Mouse (Mus musculus) layer of hippocampus, postnatal 14 days (tissue): ENCODE data around the gene Cbx4. TPM values are rescaled to one million over a fixed set of nuclear protein-coding genes. Genes with fewer than 3 reads are reported as not detected.

Experiments
- DNase-seq, 2 experiments: peaks; one replicate each; pipeline ENCODE4 v3.0.0; 2021 to 2022; ENCODE audit warnings: low spot score in 2 of 2, mixed read lengths in 1 of 2
- total RNA-seq, 2 experiments: library from RNA; stranded (reverse); gene quantifications; 2 replicates each; pipeline ENCODE4 v1.2.3; 2021

The Cbx4 gene
- total RNA-seq, 2 experiments from 2014 or later: 59.1 to 59.4 TPM

- DNase-seq: peak; percentile 79 to 81
These were observed 550 bp downstream of the Cbx4 start for GRCm38 (mm10) chr11:119085279-119086062.

GRCm38 (mm10) chr11:119084446-119085278, 1.4 kb downstream of the Cbx4 start:
- peak in 1 of 2 experiments; percentile 55 for DNase-seq

- DNase-seq: peak in 1 of 2 experiments; percentile 38
These were observed 2.1 kb downstream of the Cbx4 start for GRCm38 (mm10) chr11:119083724-119084445.

- DNase-seq: no peak
These were observed 3.1 kb downstream of the Cbx4 start for GRCm38 (mm10) chr11:119082638-119083599.

- peak in 1 of 2 experiments; percentile 41 for DNase-seq
These were observed 4.0 kb downstream of the Cbx4 start for GRCm38 (mm10) chr11:119081839-119082637.

GRCm38 (mm10) chr11:119081148-119081838, 4.7 kb downstream of the Cbx4 start:
- no peak for DNase-seq

- no peak for DNase-seq
These were observed 5.4 kb downstream of the Cbx4 start for GRCm38 (mm10) chr11:119080461-119081147.

GRCm38 (mm10) chr11:119079445-119079837, 6.6 kb downstream of the Cbx4 start:
- no peak for DNase-seq

GRCm38 (mm10) chr11:119078691-119079444, 7.2 kb downstream of the Cbx4 start:
- peak; percentile 57 to 61 for DNase-seq

GRCm38 (mm10) chr11:119077755-119078154, 8.3 kb downstream of the Cbx4 start:
- no peak for DNase-seq

- DNase-seq: no peak
These were observed 10.2 kb downstream of the Cbx4 start for GRCm38 (mm10) chr11:119075805-119076204.

- no peak for DNase-seq
These were observed 12.1 kb downstream of the Cbx4 start for GRCm38 (mm10) chr11:119073876-119074433.

GRCm38 (mm10) chr11:119072986-119073385, 13.0 kb downstream of the Cbx4 start:
- no peak for DNase-seq

GRCm38 (mm10) chr11:119072239-119072638, 13.8 kb downstream of the Cbx4 start:
- DNase-seq: no peak

GRCm38 (mm10) chr11:119066841-119067240, 19.2 kb downstream of the Cbx4 start:
- no peak for DNase-seq

GRCm38 (mm10) chr11:119059256-119059655, 26.8 kb downstream of the Cbx4 start:
- no peak for DNase-seq
